Mouse (Mus musculus) left cerebral cortex, adult 8-10 months (tissue): ENCODE data around the gene Lkaaear1. TPM values are rescaled to one million over a fixed set of nuclear protein-coding genes. Genes with fewer than 3 reads are reported as not detected.

Source experiments
- DNase-seq, 2 experiments: peaks; one replicate each; pipeline ENCODE4 v3.0.0; 2022; ENCODE audit warnings: low spot score in 2 of 2
- total RNA-seq, 4 experiments: library from RNA; stranded (reverse); gene quantifications; 2 replicates each; pipeline ENCODE4 v1.2.4; 2022

Gene Lkaaear1
- total RNA-seq, 4 experiments from 2014 or later: not detected

DNA sequence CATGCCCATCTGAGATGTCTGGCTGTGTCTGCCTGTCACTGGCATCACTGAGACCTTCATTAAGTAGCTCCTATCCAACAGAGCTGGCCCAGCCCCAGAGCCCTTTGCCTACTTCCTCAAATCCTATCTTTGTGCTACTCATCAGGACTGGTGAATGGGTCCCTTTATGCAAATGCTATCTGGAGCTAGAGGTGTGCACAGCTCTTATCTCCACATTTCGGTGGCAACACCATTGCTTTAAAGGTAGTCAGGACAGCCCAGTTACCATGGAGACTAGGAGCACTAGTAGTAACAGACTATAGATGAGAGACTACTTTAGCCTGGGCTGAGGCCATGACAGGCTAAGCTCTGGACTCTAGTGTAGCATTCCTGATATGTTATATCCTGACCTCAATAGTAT, 13.5 kb downstream of the Lkaaear1 start:
- DNase-seq: no peak

GRCm38 (mm10) chr2:181683381-181683780, 14.9 kb downstream of the Lkaaear1 start:
- no peak for DNase-seq

DNA sequence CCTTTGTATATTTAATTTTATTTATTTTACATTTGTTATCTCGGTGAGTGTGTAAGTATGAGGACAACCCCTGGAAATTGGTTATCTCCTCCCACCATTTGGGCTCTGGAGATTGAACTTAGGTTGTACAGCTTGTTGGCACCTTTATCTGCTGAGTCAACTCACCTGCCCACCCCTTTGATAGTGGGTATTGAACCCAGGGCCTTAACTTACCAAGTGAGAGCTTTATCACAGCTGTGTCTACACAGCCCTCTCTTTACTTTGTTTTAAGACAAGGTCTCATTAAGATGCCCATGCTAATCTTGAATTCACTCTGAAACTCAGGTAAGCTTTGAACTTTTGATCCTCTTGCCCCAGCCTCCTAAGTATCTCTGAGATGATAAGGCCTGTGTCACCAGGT, 16.3 kb downstream of the Lkaaear1 start:
- no peak for DNase-seq

GRCm38 (mm10) chr2:181680716-181681117, 17.5 kb downstream of the Lkaaear1 start:
- DNase-seq: peak in 1 of 2 experiments; percentile 32

DNA sequence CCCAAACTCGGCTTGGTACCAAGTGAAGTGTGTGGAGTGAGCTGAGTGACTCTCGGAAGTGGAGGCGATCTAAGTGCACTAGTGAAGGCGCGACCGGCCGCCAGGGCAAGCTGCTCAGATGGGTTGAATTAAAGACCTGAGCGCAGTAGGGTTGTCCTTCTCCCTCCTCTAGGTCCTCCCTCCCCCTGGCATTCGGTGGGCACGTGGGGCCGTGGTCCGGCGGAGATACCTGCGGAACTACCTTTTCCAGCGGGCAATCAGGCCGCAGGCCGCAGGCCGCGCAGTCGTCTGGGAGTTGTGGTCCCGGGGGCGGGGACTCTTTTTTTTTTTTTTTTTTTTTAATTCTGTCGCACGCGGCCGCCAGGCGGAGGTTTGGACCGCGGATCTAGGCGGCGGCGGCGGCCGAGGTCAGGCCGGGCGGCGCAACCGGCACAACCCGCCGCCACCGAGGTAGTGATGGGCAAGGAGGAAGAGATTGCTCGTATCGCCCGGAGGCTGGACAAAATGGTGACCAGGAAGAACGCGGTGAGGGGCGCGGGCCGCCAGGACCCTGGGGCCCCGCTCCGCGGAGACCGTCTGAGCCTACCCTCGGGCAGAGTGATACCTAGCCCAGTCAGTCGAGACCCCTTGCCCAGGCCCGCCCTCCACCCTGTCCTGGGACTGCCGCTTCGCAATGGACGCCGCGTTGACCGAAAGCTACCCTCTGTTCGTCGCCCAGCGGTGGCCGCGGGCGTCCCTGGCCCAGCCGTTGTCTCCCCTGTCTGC, 18.1 kb downstream of the Lkaaear1 start, which contains the start of gene Tcea2:
TSS of gene Tcea2 (plus strand) at position 360 of the 765 bp plus-strand sequence.
- DNase-seq: peak; percentile 62

GRCm38 (mm10) chr2:181678780-181679179, 19.5 kb downstream of the Lkaaear1 start:
- peak; percentile 63 to 82 for DNase-seq

GRCm38 (mm10) chr2:181677755-181678098, 20.5 kb downstream of the Lkaaear1 start:
- no peak for DNase-seq

GRCm38 (mm10) chr2:181677096-181677754, 21.0 kb downstream of the Lkaaear1 start:
- no peak for DNase-seq

GRCm38 (mm10) chr2:181676424-181676823, 21.8 kb downstream of the Lkaaear1 start:
- DNase-seq: no peak

- DNase-seq: peak in 1 of 2 experiments; percentile 52
Observed at GRCm38 (mm10) chr2:181675454-181675853, 22.8 kb downstream of the Lkaaear1 start.

GRCm38 (mm10) chr2:181674934-181675333, 23.3 kb downstream of the Lkaaear1 start:
- DNase-seq: no peak

GRCm38 (mm10) chr2:181673501-181673900, 24.7 kb downstream of the Lkaaear1 start:
- DNase-seq: no peak

GRCm38 (mm10) chr2:181671984-181672383, 26.3 kb downstream of the Lkaaear1 start:
- no peak for DNase-seq

DNA sequence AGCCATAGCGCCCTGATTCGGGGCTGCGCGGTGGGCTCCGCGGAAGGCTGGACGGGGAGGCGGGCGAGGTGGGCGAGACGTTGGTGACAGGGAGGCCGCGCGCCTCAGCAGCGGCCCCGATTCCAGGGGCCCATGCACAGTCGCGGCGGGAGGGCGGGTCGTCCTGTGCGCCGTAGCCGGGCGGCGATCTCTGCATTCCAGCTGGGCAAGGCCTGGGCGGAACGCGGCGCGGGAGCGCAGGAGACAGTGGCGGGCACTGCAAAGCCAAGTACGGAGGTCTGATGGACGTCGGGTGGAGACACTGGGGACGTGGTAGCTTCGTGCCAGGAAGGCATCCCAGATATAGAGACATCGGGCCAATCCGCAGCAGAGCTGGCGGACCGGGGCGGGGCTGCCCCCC, 26.9 kb downstream of the Lkaaear1 start, which contains the start of gene Sox18:
TSS of gene Sox18 (minus strand) at position 315 of the 400 bp plus-strand sequence.
- no peak for DNase-seq

DNA sequence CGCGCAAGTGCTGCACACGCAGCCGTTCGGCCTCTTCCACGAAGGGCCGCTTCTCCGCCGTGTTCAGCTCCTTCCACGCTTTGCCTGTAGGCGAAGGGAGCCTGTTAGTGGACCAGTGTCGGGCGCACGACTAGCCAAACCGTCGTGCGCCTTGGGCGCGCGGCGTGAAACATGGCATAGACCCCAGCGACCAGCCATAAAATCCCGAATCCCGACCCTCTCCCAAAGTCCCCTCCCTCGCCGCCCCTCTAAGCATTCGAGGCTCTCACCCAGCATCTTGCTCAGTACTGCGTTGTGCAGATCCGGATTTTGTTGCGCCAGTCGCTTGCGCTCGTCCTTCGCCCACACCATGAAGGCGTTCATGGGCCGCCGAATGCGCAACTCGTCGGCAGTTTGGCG, 27.3 kb downstream of the Lkaaear1 start:
- no peak for DNase-seq

DNA sequence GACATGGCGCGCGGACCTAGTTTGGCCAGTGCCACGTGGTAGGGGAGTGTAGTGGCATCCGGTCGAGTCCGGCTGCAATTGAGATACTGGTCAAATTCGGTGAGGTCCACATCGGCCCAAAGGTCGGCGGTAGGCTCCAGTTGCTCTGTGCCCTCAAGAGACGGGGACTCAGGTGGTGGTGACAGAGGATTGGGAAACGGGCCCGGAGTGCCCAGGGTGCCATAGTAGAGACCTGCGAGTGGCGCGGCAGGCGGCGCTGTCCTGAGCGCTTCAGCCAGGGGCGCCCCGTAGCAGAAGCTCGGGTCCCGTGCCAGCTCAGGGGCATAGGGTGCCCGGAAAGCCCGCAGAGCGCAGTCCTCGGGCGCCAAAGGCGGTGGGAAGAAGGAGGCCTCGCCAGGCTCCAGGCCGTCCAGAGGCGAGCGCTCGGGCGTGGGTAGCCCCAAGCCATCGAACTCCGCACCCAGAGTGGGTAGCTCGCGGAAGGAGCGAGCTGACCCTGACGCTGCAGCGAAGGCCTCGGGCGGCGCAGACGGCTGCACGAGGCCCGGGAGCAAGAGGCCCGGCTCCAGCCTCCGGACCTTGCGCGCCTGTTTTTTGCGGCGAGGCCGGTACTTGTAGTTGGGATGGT, 27.8 kb downstream of the Lkaaear1 start:
- DNase-seq: no peak

- DNase-seq: no peak
Observed at GRCm38 (mm10) chr2:181663298-181663630, 35.0 kb downstream of the Lkaaear1 start.

DNA sequence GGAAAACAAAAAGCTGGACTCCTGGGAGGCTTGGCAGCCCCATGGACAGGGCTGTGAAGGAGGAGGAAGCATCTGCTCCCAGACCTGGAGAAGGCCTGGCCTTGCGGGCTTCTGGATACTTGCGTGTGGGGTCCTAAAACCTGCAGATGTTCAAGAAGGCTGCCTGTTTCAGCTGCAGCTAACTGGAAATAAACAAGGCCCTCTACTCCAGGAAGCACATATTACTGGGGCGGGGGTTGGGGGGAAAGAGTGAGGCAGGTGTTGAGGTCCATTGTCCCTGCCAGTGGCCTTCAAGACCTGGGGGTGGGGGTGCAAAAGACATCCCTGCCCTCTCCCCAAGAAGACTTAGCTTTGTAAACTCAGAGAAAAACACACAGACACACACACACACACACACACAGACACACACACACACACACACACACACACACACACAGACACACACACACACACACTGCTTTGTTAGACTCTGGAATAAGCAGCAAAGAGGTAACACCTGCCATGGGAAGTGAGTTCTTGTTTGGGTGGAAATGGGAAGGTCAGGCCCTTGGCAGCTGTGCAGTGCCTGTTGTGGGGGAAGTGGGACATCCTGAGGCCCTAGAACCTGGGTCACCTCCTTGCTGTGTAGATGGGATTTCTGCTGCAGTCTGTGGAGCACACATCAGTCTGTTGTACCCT, 35.5 kb downstream of the Lkaaear1 start:
- DNase-seq: no peak

DNA sequence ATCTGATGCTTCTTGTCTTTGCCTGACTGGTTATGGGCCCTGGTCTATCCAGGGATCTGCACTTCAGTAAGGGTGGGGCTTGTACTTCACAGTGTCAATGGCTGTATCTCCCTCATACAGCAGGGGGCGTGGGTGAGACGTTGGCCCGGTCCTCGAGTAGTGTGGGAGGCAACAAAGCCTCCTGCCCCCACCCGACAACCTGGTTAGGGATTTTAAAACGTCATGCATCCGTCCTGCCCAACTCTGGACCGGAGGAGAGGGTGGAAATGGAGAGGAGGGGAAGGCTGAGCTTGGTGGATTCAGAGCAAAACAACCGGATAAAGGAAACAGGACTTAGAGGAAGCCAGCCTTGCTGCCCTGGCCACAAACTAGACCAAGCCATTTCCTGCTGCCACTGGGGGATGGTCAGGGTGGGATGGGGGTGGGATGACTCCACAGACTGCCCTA, 38.6 kb downstream of the Lkaaear1 start:
- DNase-seq: peak; percentile 43 to 65

DNA sequence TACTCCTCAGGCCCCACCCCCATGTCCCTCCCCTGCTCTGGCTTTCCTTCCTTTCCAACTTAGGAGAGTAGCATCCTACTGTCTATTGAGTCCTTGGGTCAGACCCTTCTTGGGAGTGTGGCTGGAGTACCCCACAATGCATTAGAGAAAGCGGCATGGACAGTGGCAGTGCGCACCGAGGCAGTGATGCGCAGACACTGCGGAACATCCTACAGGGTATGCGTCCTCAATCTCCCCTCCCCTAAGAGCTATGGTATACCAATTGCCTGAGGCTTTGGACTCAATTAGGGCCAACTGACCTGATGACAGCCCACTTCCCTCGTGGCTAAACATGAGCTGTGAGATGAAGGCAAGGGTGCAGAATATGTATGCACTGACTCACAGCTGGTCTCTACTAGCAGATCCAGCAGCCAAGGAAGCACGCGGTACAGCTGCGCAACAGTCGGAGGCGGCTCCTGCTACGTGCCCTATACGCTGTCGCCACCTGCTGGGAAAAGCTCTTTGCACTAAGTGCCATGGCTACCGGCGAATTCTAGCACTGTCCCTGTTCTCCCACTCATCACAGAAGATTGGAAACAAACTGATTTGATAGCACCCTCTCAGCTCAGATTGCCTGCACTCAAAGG, 39.2 kb downstream of the Lkaaear1 start:
- peak in 1 of 2 experiments; percentile 70 for DNase-seq

DNA sequence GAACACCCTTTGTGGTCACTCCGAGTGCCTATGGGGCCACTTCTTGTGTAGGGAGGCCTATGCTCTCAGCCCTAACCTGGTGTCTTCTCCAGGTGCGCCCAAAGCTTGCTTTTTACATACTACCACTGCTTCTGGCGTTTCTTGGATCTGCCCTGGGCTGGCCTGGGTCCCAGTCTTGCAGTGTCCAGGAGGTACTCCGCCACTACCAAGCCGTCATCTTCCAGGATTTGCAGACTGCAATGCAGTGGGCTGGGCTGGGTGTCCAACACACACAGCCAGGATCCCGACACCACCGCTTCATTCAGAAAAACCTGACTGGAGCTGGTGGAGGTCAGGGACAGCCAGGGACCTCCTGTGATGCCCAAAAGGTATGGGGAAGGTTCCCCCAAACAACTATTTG, 39.7 kb downstream of the Lkaaear1 start:
- DNase-seq: no peak
